Mouse (Mus musculus): ENCODE results near the gene Slc3a1. TPM values are rescaled to one million over a fixed set of nuclear protein-coding genes. Genes with fewer than 3 reads are reported as not detected.
A peak's percentile ranks its signal among the peaks of the same experiment; 100 is the strongest.

Gene Slc3a1
- polyA plus RNA-seq, 1 experiment, result 78.4 TPM

- 61% methylated on average over 2 of the region's 2 CpGs for WGBS
- no peak for DNase-seq (ENCODE audit: low read depth, low spot score)
These were observed 57.2 kb downstream of the Slc3a1 start for GRCm38 (mm10) chr17:85085335-85085734.

- DNase-seq (ENCODE audit: low read depth, low spot score), result no peak
- WGBS, result 76% methylated on average over 1 of the region's 1 CpGs
These were observed 58.3 kb downstream of the Slc3a1 start for GRCm38 (mm10) chr17:85086501-85086900.

- no peak for DNase-seq (ENCODE audit: low read depth, low spot score)
- WGBS, result 89% methylated on average over 5 of the region's 5 CpGs
These were observed 59.4 kb downstream of the Slc3a1 start for GRCm38 (mm10) chr17:85087591-85087990.

GRCm38 (mm10) chr17:85088401-85088800 is 60.2 kb downstream of the Slc3a1 start:
- 89% methylated on average over 11 of the region's 11 CpGs for WGBS
- no peak for DNase-seq (ENCODE audit: low read depth, low spot score)

GRCm38 (mm10) chr17:85089011-85089410 is 60.8 kb downstream of the Slc3a1 start:
- DNase-seq (ENCODE audit: low read depth, low spot score), result no peak
- WGBS, result 52% methylated on average over 6 of the region's 6 CpGs

GRCm38 (mm10) chr17:85089621-85090020 is 61.4 kb downstream of the Slc3a1 start:
- DNase-seq (ENCODE audit: low read depth, low spot score), result no peak
- WGBS, result under 1% methylated on average over 16 of the region's 16 CpGs

- under 1% methylated on average over 63 of the region's 63 CpGs for WGBS
These were observed 62.2 kb downstream of the Slc3a1 start, which contains the start of the genes Prepl and Camkmt for GRCm38 (mm10) chr17:85090120-85091099. Gene Prepl, minus strand, starts transcription at chr17:85090241. Gene Camkmt, plus strand, starts transcription at chr17:85090552.

GRCm38 (mm10) chr17:85091762-85092161 is 63.6 kb downstream of the Slc3a1 start:
- WGBS, result 86% methylated on average over 6 of the region's 6 CpGs
- DNase-seq (ENCODE audit: low read depth, low spot score), result no peak

More at GRCm38 (mm10) chr17:85090120-85091099, 62.2 kb downstream of the Slc3a1 start, which contains the start of the genes Prepl and Camkmt:
- peak; percentile 93 for DNase-seq (ENCODE audit: low read depth, low spot score)

GRCm38 (mm10) chr17:85096396-85096795 is 68.2 kb downstream of the Slc3a1 start:
- DNase-seq (ENCODE audit: low read depth, low spot score), result no peak
- 93% methylated on average over 3 of the region's 3 CpGs for WGBS

- WGBS, result 96% methylated on average over 7 of the region's 7 CpGs
- DNase-seq (ENCODE audit: low read depth, low spot score), result no peak
These were observed 70.6 kb downstream of the Slc3a1 start for GRCm38 (mm10) chr17:85098677-85099323.

GRCm38 (mm10) chr17:85100232-85100631 is 72.1 kb downstream of the Slc3a1 start:
- WGBS, result 51% methylated on average over 3 of the region's 3 CpGs
- DNase-seq (ENCODE audit: low read depth, low spot score), result no peak

- DNase-seq (ENCODE audit: low read depth, low spot score), result no peak
- 91% methylated on average over 7 of the region's 7 CpGs for WGBS
These were observed 73.6 kb downstream of the Slc3a1 start for GRCm38 (mm10) chr17:85101751-85102150.

GRCm38 (mm10) chr17:85103310-85103709 is 75.1 kb downstream of the Slc3a1 start:
- WGBS, result 54% methylated on average over 2 of the region's 2 CpGs
- no peak for DNase-seq (ENCODE audit: low read depth, low spot score)

GRCm38 (mm10) chr17:85110640-85111039 is 82.5 kb downstream of the Slc3a1 start:
- 100% methylated on average over 1 of the region's 1 CpGs for WGBS
- no peak for DNase-seq (ENCODE audit: low read depth, low spot score)

GRCm38 (mm10) chr17:85113441-85113840 is 85.3 kb downstream of the Slc3a1 start:
- DNase-seq (ENCODE audit: low read depth, low spot score), result no peak
- WGBS, result 79% methylated on average over 8 of the region's 8 CpGs

Other genes with a start within 250 kb of the Slc3a1 start
- gene Lrpprc, start 237.6 kb upstream of the Slc3a1 start, polyA plus RNA-seq (2012; rRNA removed), result 8.4 and 13.2 TPM in 2 replicates
- gene Ppm1b, start 71.6 kb upstream of the Slc3a1 start, polyA plus RNA-seq (2012; rRNA removed), result 21.4 and 29.6 TPM in 2 replicates
- gene Prepl, start 61.9 kb downstream of the Slc3a1 start, polyA plus RNA-seq (2012; rRNA removed), result 9.4 and 13.1 TPM in 2 replicates
- 1.9 and 3.6 TPM in 2 replicates for gene Camkmt, start 62.2 kb downstream of the Slc3a1 start, polyA plus RNA-seq (2012; rRNA removed)

All from large intestine, adult 2 months (tissue).